Mouse (Mus musculus) adrenal gland (tissue): Measurements from ENCODE around the gene Cbl.
"Not testable (repeated sequence)": the region's sequence is repeated elsewhere in the genome, so short reads cannot be mapped to it uniquely, and the experiment has no call there.

Experiments used
- intact Hi-C: fragments of 180-260 bp; cut with DNase I; formaldehyde crosslinking; loops from one replicate; pipeline ENCODE4 v1.15.1; 2025

Gene Cbl

DNA sequence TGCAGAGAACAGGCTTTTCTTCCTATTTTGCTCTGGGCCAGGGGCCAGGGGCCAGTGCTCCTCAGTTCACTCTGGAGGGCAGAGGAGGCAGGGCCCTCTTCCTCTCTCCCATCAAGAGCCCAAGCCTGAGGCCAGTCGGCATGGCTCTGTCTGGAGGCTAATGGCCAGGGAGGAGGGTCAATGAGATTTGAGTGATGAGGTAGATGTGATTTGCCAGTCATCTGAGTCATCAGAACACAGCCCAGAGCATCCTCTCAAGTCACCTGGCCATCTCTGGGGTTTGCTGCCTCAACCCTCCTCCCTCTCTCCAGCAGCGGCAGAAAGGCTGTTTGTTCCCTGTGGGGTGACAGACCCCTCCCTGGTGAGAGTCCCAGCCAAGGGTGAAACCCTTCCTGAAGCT lies 100.6 kb downstream of the Cbl start:
- intact Hi-C loops: no loop called here

DNA sequence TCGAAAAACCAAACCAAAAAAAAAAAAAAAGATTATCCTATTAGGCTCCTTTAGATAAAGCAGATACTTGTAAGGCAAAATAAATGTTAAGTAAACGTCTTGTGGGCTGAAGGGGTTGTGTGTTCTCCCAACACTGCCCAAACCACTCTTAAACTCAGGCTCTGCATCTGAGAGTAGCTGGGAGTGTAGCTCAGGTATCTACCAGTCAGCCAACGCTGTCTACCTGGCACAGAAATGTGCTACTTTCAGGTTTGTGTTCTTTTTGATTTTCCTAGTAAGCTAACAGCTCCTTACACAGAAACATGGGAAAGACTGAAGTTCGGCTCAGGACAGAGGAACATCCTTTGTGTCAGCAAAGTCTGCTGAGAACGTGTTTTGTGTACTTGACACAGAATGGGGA lies 101.6 kb downstream of the Cbl start:
- intact Hi-C loops: no loop called here

DNA sequence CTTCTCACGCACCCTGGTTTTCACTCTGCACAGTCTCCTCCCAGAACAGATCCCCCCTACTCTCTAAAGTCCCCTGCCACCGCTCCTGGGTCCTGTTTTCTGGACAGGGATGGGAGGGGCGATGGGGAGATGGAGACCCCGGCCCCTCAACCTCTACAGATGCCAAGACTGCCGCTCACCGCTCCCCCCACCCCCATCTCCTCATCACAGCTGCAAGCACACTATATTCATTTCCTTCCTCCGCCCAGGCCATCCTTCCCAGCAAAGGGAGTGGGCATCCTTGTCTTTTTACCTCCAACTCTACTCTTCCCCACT lies 102.6 kb downstream of the Cbl start:
- intact Hi-C loops: no loop called here

DNA sequence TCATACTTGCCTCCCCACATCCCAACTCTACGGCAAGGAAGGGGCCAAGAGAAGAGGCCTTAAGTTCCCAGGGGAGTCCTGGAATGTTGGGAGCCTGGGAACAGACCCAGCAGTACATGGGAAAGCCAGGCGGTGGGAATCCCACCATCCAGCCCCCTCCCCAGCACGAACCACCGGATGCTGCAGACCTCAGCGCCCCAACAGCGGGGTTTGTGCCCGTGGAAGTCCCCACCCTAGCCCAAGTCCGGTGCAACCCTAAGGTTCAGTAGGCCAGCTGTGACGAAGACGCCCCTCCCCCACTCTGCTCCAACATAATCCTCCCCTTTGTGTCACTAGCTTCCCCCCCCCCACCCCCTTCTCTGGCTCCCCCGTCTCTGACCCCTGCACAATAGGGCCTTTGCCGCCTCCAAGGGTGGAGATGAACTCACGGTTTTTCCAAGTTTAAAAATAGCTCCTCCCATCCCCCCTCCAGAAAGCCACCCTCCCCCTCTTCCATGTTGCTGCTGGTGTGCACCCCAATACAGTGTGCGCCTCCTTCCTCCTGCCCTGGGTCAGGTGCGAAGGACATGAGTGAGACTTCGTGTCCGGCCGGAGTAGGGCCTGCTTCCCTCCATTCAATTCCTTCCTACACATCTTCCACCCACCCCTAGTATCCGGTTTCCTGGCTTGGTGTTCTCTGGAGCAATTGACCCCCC lies 103.1 kb downstream of the Cbl start:
- intact Hi-C loops: no loop called here

DNA sequence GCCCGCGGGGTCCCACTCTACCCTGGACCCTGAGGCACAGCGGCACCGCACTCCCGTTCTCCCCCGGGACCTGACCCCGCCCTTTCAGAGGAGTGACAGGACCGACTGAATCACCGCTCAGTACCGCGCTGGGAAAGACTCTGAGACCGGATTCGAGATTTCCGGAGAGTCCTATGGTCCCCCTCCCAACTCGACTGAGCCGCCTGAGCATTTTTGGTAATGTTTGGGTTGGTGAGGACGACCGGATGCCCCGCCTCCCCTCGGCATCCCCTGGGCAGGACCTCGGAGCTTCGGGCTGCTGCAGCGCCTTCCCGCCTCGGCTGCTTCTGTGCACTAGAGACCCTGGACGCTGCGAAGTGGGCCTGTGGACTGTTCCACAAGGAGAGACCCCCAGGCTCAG lies 103.8 kb downstream of the Cbl start:
- intact Hi-C loops: no loop called here

DNA sequence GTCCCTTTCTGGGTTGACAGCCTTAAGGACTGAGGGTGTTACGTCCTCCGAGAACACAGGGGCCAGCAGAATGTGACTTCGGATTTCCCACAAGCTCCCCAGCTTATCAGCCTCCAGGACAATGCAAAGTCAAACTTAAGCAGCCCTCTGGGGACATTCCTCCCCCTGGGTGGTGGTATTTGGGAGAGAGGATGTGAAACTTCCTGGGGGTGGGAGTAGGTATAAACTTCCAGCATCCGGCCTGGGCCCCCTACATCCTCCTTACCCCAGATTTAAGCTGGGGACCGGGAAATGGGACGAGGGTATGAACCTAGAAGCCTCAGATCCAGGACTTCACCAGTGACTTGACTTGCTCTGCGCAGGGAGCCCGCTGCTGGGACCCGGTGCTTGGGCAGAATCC lies 104.2 kb downstream of the Cbl start:
- intact Hi-C loops: loop anchor here (10.0 kb wide), 3 partner anchors 105 to 255 kb away; partner anchors contain the start of gene Cbl

DNA sequence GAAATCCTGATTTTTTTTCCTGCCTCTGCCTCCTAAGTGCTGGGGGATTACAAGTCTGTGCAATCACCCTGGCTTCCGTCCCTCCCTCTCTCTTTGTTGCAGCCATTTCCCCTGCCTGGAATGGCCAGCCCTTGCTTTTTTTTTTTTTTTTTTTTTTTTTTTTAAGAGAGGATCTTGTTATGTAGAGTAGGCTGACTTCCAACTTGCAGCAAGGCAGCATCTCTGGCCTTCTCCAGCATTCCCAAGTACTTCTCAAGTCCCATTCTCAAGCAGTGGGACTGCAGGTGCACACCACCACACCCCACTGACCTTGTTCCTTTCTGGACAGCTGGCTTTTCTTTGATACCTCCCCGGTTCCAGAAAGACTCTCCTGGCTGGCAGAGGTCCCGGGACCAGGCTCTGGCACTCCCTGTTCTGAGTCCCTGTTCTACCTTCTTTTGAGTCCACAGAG lies 106.5 kb downstream of the Cbl start:
- intact Hi-C loops: loop anchor here (10.0 kb wide), 3 partner anchors 107 to 257 kb away; partner anchors contain the start of gene Cbl

DNA sequence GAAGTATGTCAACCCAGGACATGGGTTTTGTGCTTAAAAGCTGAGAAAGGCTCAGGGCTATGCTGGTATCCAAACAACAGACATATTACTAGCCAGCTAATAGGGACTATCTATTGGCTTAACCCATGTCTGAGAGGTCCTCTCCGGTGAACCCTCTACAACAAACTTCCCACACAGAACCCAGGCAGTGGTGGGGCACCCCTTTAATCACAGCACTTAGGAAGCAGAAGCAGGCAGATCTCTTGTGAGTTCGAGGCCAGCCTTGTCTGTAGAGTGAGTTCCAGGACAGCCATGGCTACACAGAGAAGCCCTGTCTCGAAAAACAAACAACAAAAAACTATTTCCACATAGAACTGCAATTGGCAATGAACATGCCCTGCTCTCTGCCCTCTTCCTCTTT lies 107.1 kb downstream of the Cbl start:
- intact Hi-C loops: loop anchor here (10.0 kb wide), 3 partner anchors 108 to 258 kb away; partner anchors contain the start of gene Cbl

DNA sequence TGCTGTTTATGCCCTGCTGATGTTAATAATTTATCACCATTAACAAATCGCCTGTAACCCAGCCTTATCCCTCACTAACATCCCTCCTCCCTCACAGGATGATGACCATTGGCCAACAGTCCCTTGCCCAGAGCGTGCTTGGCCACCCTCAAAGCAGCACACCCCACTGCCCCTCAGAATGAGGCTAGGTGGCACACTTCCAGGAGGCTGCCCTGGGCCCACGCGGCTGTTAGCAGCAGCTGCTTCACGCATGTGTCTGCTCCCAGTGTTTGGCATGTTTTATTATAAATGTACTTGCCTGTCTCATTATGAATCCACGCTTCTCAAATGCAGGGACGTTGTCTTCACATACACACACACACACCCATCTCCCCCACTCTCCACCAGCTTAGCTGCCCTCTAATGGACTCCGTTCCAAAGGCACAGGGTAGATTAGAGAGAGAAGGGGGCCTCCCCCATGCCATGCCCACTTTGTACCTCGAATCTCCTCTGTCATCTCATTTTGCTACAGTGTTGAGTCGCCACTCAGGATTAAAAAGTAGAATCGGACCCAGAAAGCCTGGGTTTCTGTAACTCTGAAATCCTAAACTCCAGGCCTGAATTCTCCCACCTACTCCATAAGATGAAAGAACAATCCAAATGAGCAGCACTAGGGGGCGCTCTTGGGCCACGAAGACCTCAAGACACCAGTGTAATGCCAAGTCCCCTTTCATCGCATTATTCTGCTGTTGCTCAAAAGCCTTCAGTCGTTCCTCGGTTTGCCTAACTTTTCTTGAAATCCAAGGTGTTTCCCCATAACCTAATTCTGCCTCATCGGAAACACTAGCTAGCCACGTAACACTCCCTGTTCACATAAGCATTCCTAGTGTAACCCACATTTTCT lies 108.1 kb downstream of the Cbl start:
- intact Hi-C loops: loop anchor here (10.0 kb wide), 3 partner anchors 109 to 259 kb away; partner anchors contain the start of gene Cbl

DNA sequence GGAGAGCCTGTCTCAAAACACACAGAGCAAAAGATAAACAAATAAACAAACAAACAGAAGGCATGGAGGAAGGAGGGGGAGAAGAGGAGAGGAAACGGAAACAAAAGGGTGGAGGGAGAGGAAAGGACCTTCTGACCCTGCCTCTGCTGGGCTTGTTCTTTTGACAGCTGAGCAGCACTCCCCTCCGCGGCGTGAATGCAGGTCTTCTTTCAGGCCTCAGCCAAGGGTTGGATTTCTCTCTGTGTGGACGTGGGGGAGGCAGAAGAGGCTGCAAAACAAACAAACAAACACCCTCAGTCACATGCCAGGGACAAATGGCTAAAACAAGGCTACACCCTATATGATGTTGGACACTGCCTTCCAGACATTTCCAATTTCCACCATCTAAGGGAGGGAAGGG lies 108.8 kb downstream of the Cbl start:
- intact Hi-C loops: loop anchor here (10.0 kb wide), 3 partner anchors 110 to 260 kb away; partner anchors contain the start of gene Cbl

DNA sequence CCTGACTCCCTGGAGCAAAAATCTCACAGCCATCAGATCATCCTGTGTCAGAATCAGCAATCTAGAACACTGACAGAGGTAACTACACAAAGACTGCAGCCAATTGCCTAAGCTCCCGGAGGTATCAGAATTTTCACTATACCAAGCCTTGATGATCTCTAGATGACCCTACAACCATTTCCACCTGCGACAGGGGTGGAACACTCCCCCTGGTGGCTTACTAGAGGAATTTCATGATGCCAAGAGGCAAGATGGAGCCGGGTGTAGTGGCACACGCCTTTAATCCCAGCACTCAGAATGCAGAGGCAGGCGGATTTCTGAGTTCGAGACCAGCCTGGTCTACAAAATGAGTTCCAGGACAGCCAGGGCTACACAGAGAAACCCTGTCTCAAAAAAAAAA lies 109.5 kb downstream of the Cbl start:
- intact Hi-C loops: loop anchor here (10.0 kb wide), 3 partner anchors 110 to 260 kb away; partner anchors contain the start of gene Cbl

DNA sequence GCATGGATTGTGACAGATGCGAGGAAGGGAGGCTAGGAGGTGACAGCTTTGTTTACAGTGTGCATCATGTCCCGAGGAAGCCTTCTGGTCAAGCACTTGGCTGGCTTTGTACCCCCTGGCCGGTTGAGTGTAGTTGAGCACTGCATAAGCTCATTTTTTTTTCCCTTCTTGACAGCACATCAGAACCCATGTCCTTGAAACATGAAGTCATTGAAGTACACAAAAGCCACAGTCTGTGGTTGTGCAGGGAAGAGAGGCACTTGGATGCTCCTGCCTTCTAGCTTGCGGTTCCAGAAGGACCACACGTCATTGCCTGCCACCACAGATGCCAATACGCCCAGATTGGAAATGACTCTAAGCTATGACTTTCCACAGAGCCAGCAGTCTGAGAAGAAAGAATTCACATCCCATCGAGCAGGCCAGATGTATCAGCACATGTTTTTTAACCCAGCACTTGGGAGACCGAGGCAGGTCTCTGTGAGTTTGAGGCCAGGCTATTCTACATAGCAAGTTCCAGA lies 113.8 kb downstream of the Cbl start:
- intact Hi-C loops: loop anchor here (10.0 kb wide), 3 partner anchors 115 to 265 kb away; partner anchors contain the start of gene Cbl

DNA sequence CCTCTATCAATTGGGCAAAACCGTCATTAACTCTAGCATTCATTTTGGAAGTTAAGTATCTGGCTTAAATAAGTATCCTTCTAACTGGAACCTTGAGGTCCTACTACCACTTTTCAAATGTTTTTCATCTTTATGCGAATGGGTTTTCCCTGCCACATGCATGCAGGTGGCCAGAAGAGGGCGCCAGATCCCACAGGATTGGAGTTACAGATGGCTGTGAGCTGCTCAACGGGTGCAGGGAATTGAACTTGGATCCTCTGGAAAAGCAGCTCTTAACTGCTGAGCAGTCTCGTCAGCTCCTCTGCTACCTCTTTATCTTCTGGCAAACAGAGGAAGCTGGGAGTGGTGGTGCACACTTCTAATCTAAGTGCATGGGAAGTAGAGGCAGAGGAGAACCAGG lies 114.8 kb downstream of the Cbl start:
- intact Hi-C loops: no loop called here

DNA sequence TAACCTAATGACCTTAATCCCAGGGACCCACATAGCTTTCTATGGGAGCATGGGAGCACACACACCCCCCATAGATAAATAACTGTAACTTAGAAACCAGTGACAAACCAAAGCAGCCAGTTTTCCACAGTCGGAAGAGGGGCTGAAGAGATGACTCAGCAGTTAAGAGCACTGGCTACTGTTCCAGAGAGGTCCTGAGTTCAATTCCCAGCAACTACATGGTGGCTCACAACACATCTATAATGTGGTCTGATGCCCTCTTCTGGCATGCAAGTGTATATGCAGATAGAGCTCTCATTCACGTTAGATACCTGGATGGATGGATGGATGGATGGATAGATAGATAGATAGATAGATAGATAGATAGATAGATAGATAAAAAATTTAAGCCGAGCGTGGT lies 117.7 kb downstream of the Cbl start:
- intact Hi-C loops: no loop called here

DNA sequence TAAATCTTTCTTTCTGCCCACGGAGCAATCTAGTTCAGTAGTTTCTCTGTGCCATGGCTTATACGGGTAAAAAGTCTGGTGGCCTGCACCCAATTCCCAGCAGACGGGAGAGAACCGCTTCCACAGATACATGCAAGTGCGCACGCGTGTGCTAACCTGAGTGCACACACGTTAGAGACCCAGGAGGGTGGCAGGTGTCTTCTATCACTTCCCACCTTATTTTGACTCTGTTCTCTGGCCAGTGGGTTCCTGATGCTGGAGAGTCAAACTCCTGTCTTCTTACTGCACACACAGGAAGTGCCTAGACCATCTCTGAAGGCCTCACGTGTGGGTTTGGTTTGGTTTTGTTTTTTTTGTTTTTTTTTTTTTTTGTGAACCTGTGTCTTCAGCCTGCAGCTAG lies 118.2 kb downstream of the Cbl start:
- intact Hi-C loops: no loop called here

DNA sequence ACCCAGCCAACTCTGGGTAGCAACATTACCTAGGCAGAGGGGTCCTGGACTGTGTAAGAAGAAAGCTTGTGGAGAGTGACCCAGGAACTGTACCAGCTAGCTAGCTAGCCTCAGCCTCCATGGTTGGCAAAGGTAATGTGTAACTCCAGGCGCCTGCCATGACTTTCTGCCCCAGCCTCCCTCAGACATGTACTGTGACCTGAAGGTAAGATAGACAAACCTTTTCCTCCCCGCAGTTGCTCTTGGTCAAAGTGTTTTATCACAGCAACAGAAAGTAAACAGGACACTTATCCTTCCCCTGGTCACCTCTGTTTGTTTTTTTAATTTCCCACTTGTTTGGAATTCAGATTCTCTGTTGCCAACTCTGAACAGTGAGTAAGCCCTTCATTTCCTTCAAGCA lies 119.4 kb downstream of the Cbl start:
- intact Hi-C loops: no loop called here

DNA sequence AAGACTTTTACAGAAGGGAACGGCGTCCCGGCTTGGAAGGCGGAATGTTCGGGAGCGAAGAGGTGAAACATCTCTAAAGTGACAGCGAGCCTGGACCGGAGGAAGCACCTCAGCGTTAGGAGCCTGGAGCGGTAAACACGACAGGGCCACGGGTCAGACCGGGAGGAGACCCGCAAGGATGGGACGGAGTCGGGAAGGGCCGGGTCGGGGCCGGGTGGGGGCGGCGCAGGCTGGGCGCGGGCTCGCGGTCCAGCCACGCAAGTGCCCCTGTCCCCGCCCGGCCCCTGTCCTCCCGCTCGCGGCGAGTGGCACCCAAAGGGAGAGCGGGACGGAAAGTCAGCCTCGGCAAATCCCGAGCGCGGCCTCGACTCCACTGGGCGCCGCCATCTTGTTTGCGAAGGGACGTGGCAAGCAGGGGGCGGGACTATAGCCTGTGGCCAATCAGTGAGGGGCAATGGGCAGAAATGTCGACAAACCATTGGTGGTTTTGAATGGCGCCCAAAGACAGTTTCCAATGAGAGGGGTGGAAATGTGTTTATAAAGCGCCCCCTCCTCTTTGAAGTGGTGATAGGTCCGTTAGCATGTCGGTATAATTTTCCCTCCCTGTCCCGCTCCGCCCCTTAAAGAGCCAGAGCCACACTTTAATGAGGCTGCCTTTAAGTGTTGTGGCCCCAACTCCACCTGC lies 120.6 kb downstream of the Cbl start, which contains the start of the genes Gm49380 and Rnf26:
TSS of gene Gm49380 (minus strand) at position 396 of the 685 bp plus-strand sequence.
TSS of gene Rnf26 (minus strand) at position 413 of the 685 bp plus-strand sequence.
- intact Hi-C loops: no loop called here

DNA sequence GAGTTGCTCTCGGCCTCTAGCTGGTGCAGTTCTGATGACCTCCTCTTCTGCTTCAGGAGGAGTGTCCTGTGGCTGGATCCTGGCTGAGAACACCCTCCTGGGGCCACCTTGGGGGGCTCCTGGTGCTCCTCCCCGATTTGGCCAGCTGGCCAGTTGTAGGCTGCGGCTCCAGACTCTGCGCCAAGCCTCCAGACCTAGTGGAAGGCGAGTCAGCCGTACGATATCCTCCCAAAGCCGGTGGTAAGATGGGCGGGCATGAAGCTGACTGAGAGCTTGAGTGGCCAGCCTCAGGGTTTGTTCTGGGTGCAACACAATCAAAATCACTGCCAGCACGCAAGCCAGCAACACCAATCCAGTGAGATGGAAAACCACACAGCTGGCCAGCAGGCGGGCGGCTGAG lies 121.9 kb downstream of the Cbl start:
- intact Hi-C loops: not testable (repeated sequence)

DNA sequence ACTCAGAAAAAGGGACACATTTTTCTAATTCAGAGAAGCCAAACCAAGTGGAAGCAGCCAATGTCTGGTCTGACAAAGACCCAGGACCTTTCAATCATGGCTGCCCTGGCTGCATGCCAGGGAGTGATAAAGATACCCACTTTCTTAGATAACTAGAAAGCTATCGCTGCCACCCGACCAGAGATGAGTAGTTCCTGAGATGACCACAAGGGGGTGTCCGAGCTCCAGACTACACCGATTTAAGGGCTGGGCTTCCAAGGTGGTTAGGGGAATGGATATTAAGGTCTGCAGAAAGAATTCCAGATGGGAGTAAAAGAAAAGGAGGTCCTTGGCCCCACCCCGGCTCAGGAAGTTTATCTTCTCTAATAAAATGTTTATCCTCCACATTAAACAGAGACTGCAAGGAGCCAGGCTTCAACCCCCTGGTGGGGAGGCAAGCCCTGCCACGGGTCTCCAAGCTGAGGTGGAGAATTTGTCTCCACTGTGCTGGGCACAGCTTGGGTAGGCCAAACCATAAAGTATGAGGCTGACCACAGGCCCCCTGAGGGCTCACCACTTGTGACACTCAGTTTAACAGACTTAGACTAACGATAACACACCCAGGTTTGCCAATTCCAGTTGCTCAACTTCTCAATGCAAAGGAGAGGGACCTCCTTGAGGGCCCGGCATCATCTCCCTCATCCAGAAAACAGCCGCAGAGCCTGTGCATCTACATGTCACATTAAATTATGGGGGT lies 124.3 kb downstream of the Cbl start:
- intact Hi-C loops: loop anchor here (5.0 kb wide), 1 partner anchor 37 kb away; no protein-coding TSS in a partner anchor

DNA sequence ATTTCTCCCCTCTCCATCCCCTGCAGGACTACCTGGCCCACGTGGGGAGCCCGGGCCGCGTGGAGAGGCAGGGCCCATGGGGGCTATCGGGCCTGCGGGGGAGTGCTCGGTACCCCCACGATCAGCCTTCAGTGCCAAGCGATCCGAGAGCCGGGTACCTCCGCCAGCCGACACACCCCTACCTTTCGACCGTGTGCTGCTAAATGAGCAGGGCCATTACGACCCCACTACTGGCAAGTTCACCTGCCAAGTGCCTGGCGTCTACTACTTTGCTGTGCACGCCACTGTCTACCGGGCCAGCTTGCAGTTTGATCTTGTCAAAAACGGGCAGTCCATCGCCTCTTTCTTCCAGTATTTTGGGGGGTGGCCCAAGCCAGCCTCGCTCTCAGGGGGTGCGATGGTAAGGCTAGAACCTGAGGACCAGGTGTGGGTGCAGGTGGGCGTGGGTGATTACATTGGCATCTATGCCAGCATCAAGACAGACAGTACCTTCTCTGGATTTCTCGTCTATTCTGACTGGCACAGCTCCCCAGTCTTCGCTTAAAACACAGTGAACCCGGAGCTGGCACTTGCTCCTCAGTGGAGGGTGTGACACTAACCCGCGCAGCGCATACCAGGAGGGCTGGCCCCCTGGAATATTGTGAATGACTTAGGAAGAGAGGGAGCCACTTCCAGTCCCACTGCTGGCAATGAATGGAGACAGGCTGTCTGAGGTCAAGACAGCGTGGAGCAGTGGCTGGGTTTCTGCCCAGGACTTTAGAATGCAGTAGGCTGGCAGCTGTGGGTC lies 125.4 kb downstream of the Cbl start:
- intact Hi-C loops: loop anchor here (5.0 kb wide), 1 partner anchor 36 kb away; no protein-coding TSS in a partner anchor
